Mouse (Mus musculus) retina, postnatal 1 day (tissue): ENCODE results near the gene Nr2f6.
"Not testable (repeated sequence)": the region's sequence is repeated elsewhere in the genome, so short reads cannot be mapped to it uniquely, and the experiment has no call there.

ENCODE experiments used
- DNase-seq: peaks from one replicate; pipeline ENCODE4 v3.0.0-alpha.2; 2012

Gene Nr2f6

DNA sequence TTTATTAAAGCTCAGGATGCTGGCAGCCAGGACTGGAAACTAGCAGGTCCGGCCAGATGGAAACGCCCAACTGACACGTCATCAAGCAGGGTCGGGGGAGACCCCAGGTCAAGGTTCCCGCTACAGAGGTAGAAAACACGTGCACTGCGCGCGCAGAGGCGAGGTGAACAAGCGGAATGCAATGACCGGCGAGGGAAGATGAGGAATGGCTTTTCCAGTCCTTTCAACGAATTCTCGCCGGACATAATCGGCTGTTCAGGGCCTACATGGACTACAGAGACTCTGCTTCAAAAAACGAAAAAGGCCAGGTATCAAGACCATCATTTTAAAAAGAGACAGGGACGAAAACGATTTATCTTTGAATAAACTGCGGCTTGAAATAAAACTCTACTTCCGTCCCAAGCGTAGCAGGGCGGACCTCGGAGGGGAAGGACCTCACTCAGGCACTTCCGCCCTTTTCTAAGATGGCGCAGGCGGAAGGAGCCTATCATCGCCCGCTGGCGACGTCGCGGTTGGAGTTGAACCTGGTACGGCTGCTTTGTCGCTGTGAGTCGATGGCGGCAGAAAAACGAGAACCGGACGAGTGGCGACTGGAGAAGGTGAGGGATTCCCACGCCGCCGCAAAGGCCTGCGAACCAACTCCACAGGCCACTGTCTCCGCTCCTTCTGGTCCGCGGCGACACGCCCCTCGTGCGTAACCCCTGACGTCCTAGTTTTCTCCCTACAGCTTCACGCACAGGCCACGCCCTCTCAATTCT is 14.8 kb downstream of the Nr2f6 start, which contains the start of gene Use1:
Gene Use1, plus strand, starts transcription at position 78 of the 758 bp plus-strand sequence.
- peak; percentile 94 for DNase-seq

DNA sequence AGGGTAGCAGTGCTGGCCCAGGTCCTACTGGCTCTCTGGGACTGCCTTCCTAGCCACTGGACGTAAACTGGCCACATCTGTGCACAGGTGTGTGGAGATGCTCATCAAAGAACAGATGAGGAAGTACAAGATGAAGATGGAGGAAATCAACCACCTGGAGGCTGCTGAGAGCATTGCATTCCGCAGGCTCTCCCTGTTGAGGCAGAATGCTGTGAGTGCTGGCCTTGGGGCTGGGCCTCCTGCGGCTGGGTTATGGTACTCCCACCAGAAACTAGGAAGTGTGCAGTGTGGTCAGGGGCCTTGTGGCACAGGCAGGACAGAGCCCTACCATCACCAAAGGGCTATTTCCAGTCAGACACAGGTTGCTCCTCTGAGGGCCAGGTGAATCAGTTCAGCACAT is 23.7 kb downstream of the Nr2f6 start:
- no peak for DNase-seq

DNA sequence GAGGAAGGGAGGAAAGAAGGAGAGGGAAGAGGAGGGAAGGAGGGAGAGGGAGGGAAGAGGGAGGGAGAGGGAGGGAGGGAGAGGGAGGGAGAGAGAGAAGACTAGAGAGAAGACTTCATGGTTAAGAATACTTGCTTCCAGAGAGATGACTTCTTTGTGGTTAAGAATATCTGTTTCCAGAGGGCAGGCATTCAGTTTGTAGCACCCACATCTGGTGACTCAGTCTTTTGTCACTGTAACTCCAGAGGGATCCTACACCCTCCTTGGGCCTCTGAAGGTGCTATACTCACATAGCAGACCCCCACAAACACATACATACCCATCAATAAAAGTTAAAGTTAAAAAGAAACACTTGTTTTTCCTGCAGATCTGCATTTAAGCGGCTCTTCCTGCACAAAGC is 30.2 kb downstream of the Nr2f6 start:
- no peak for DNase-seq

DNA sequence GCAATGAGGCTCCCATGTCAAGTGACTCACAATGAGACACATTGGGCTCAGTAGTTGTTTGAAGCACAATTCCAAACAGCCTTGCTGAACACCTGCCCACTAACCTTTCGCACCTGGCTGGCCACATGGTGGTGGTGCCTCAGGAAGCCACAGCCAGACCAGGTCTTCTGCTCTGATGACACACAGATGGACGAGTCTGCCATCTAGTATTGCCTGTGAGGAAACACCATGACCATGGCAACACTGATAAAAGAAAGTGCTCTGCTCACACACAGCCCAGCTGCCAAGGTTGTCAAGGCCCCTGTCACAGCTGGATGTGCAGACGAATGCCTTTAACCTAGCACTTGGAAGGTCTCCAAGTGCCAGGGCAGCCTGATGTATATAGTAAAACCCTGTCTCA is 30.6 kb downstream of the Nr2f6 start:
- DNase-seq, result no peak

DNA sequence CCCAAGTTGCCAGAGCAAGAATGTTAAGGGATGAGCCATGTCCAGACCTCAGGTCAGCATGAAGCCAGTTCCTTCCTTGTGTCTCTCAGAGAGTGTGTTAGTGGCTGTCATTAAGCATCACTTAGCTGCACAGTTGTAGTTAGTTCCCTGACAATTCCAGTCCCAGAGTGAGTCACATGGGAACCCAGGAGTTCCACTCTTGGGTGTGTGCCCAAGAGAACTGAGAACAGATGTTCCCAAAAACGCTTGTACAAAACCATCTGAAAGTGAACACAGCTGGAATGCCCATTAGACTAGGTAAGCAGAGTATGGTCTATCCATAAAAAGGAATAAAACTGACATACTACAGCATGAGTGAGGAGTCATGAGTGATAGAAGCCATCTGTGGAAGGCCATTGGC is 35.2 kb downstream of the Nr2f6 start:
- no peak for DNase-seq

DNA sequence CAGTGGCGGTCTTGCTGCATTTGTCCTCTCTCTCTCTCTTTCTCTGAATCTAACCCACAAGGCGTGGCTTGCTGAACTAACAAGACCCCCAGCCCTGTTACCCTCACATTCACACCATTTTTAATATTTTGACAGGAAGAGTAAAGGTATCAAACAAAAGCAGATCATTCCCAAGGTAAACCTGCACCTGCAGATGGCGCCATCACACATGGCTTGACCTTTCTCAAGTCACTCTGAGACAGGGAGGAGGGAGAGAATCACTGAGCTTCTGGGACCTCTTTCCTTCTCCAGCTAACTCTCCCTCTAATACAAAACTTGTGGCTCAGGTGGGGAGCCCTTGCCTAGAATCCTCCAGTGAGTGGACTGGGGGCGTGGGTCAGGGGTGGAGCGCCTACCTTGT is 41.1 kb downstream of the Nr2f6 start:
- peak; percentile 64 for DNase-seq

DNA sequence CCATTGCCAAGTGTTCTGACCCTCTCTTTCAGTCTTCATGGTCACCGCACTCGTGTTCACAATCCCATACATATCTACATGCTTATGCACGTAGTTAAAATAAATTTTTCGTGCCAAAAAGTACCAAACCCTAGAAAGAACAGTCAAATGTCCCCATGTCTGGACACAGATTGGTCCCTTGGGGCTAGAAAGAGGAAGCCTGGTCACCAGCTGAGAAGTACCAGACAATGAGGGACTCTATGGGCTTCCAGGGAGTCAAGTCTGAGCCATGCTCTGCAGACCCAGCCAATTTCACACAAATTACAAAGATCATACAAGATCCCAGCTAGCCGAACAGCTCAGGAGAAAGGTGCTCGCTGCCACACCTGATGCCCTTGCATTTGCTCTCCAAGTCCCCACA is 43.9 kb downstream of the Nr2f6 start:
- DNase-seq, result not testable (repeated sequence)

DNA sequence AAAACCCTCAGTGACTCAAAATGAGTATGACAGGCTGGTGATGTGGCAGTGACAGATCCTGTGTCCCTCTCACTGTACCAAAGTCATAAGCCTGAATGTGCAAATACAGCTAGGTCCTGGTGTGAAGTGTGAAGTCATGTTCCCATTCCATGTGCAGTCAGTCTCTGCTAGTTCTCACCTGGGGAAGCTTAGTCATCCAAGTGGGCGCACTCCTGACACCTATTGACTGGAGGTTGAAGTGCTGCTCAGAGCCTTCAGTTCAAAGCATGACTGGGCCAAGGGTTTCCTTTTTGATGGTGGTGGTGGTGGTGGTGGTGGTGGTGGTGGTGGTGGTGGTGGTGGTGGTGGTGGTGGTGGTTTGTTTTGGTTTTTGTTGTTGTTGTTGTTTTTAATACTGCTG is 56.9 kb downstream of the Nr2f6 start:
- DNase-seq, result no peak
